Mouse (Mus musculus): ENCODE results near the gene Asic1. TPM values are rescaled to one million over a fixed set of nuclear protein-coding genes. Genes with fewer than 3 reads are reported as not detected.

The Asic1 gene
- total RNA-seq, 2 experiments from 2014 or later = 0.08 to 0.61 TPM

Other genes starting within 250 kb of the Asic1 start
- gene Nckap5l, start 212.6 kb upstream of the Asic1 start, total RNA-seq (2021) = 1 to 10 TPM; 3.1 to 4.8 TPM
- 1 to 10 TPM; 3.0 to 4.1 TPM for gene Bcdin3d, start 195.6 kb upstream of the Asic1 start, total RNA-seq (2021)
- gene Faim2, start 142.2 kb upstream of the Asic1 start, total RNA-seq (2021) = under 1 TPM; 0.13 to 0.20 TPM
- not detected for gene Aqp2, start 91.3 kb upstream of the Asic1 start, total RNA-seq (2021)
- gene Aqp5, start 79.6 kb upstream of the Asic1 start, total RNA-seq (2021) = not detected
- gene Aqp6, start 69.0 kb upstream of the Asic1 start, total RNA-seq (2021) = not detected
- gene Racgap1, start 18.7 kb upstream of the Asic1 start, total RNA-seq (2021) = 1 to 10 TPM; 1.3 to 2.1 TPM
- 1 to 10 TPM; 4.6 to 5.9 TPM for gene Smarcd1, start 31.8 kb downstream of the Asic1 start, total RNA-seq (2021)
- gene Gm17349, start 35.1 kb downstream of the Asic1 start, total RNA-seq (2021) = 1 to 10 TPM in 1 of 2 experiments, not detected in 1; 1.6 TPM
- gene Gpd1, start 47.1 kb downstream of the Asic1 start, total RNA-seq (2021) = 100 to 1,000 TPM; 415 to 536 TPM
- 100 to 1,000 TPM; 171 to 172 TPM for gene Cox14, start 55.2 kb downstream of the Asic1 start, total RNA-seq (2021)
- gene Cers5, start 102.5 kb downstream of the Asic1 start, total RNA-seq (2021) = 1 to 10 TPM; 4.0 to 6.1 TPM
- gene Lima1, start 205.1 kb downstream of the Asic1 start, total RNA-seq (2021) = 10 to 100 TPM; 10.9 to 12.0 TPM

Data from gastrocnemius, postnatal 25 days (tissue).